Mouse (Mus musculus) intestine, postnatal 0 days (tissue): ENCODE data around the gene Gm20390. TPM values are rescaled to one million over a fixed set of nuclear protein-coding genes. Genes with fewer than 3 reads are reported as not detected.
"Not testable (repeated sequence)": the region's sequence is repeated elsewhere in the genome, so short reads cannot be mapped to it uniquely, and the experiment has no call there.

Experiments used
- ATAC-seq: fragments of 200-750 bp; cut with Nextera tagmentation; 2 replicates; pipeline ENCODE4 v1.8.0; 2017; ENCODE audit warnings: mild to moderate bottlenecking, moderate TSS enrichment, moderate library complexity
- H3K27ac ChIP-seq: fragments of 300-500 bp; sonication (generic); 2 replicates; pipeline ENCODE4 v1.5.1; 2014; ENCODE audit warnings: mild to moderate bottlenecking, low read depth, low read length, moderate library complexity
- H3K27me3 ChIP-seq: fragments of 300-500 bp; sonication (generic); replicated peaks from 2 replicates; pipeline ENCODE4 v1.6.1; 2014; ENCODE audit warnings: low read length, mixed read lengths; ENCODE audit not compliant: control insufficient read depth, insufficient read depth
- H3K36me3 ChIP-seq: fragments of 300-500 bp; sonication (generic); 2 replicates; pipeline ENCODE4 v1.6.1; 2014; ENCODE audit warnings: mild to moderate bottlenecking, moderate library complexity; ENCODE audit not compliant: control insufficient read depth, insufficient read depth
- H3K4me1 ChIP-seq: fragments of 300-500 bp; sonication (generic); replicated peaks from 2 replicates; pipeline ENCODE4 v1.6.1; 2014; ENCODE audit warnings: antibody characterized with exemption, low read length, mixed read lengths; ENCODE audit not compliant: control insufficient read depth, insufficient read depth
- H3K4me2 ChIP-seq: fragments of 300-500 bp; sonication (generic); replicated peaks from 2 replicates; pipeline ENCODE4 v1.6.1; 2014; ENCODE audit warnings: low read depth, mild to moderate bottlenecking, moderate library complexity
- H3K4me3 ChIP-seq: fragments of 300-500 bp; sonication (generic); 2 replicates; pipeline ENCODE4 v1.5.1; 2014; ENCODE audit warnings: low read depth, low read length
- H3K9ac ChIP-seq: fragments of 300-500 bp; sonication (generic); 2 replicates; pipeline ENCODE4 v1.6.1; 2014; ENCODE audit warnings: mild to moderate bottlenecking, low read depth, low read length
- H3K9me3 ChIP-seq: fragments of 300-500 bp; sonication (generic); 2 replicates; pipeline ENCODE4 v1.6.1; 2016; ENCODE audit warnings: mixed run types; ENCODE audit not compliant: control insufficient read depth
- CTCF ChIP-seq: sonication (generic); IDR thresholded peaks from 2 replicates; pipeline ENCODE4 v1.5.1; 2016; ENCODE audit warnings: low read depth, mild to moderate bottlenecking, control low read depth, antibody characterized with exemption, moderate library complexity
- WGBS: fragments of 180-500 bp; shearing (Covaris S2); extraction: QIAGEN DNeasy Blood & Tissue Kit; methylation state at CpG from one replicate; pipeline ENCODE4 v1.1.7; 2014; 5-methylcytosine and 5-hydroxymethylcytosine counted together
- polyA plus RNA-seq: library from polyadenylated mRNA; unstranded; fragments of >200 nt; fragmentation: Nextera tagmentation; extraction: Ambion mirVana; gene quantifications from 2 replicates; pipeline ENCODE4 v1.2.1, GENCODE M21; 2015

Gene Gm20390
- polyA plus RNA-seq, 1 experiment from 2014 or later: 228 TPM

- peak overlapping the region; percentile 15; the same call in 1 of the 2 replicates for H3K27ac ChIP-seq
- H3K9ac ChIP-seq: no peak overlapping the region
- no peak for TF ChIP-seq CTCF
- peaks cover 37% of the 10 kb centered on the region for H3K36me3 ChIP-seq
- H3K4me1 ChIP-seq: no peaks in the 10 kb centered on the region
- no peaks in the 10 kb centered on the region for H3K9me3 ChIP-seq
- no peak overlapping the region for H3K4me2 ChIP-seq
- H3K27me3 ChIP-seq: no peaks in the 10 kb centered on the region
- ATAC-seq: no peak
- H3K4me3 ChIP-seq: no peak overlapping the region
- 84% methylated on average over 9 of the region's 9 CpGs for WGBS
Measured at GRCm38 (mm10) chr11:93948887-93949567, 19.1 kb downstream of the Gm20390 start.

- no peaks in the 10 kb centered on the region for H3K9me3 ChIP-seq
- no peak overlapping the region for H3K27ac ChIP-seq
- no peak overlapping the region for H3K4me2 ChIP-seq
- no peak for TF ChIP-seq CTCF
- H3K9ac ChIP-seq: no peak overlapping the region
- ATAC-seq: no peak
- H3K4me1 ChIP-seq: no peaks in the 10 kb centered on the region
- H3K27me3 ChIP-seq: no peaks in the 10 kb centered on the region
- H3K4me3 ChIP-seq: no peak overlapping the region
- H3K36me3 ChIP-seq: peaks cover 27% of the 10 kb centered on the region
- WGBS: 73% methylated on average over 3 of the region's 3 CpGs
Measured at GRCm38 (mm10) chr11:93944986-93945385, 23.1 kb downstream of the Gm20390 start.

GRCm38 (mm10) chr11:93940906-93941305 is 27.2 kb downstream of the Gm20390 start:
- Histone ChIP-seq H3K4me2 (no peak overlapping the region), H3K9ac (no peak overlapping the region), H3K36me3 (peaks cover 32% of the 10 kb centered on the region), H3K4me1 (no peaks in the 10 kb centered on the region), H3K9me3 (no peaks in the 10 kb centered on the region), H3K27ac (peak overlapping the region; percentile 68), H3K4me3 (no peak overlapping the region), H3K27me3 (no peaks in the 10 kb centered on the region)
- WGBS: 34% methylated on average over 2 of the region's 2 CpGs
- ATAC-seq: 0 out of 2 replicates have a peak, but pooled peaks have one; percentile 45
- no peak for TF ChIP-seq CTCF

- Histone ChIP-seq H3K4me2 (no peak overlapping the region), H3K27ac (no peak overlapping the region), H3K36me3 (peaks cover 53% of the 10 kb centered on the region), H3K9me3 (no peaks in the 10 kb centered on the region), H3K4me3 (no peak overlapping the region), H3K27me3 (no peaks in the 10 kb centered on the region), H3K9ac (no peak overlapping the region), H3K4me1 (no peaks in the 10 kb centered on the region)
- TF ChIP-seq CTCF: peak; percentile 48
- ATAC-seq: no peak
Measured at GRCm38 (mm10) chr11:93929106-93929505, 39.0 kb downstream of the Gm20390 start.

- H3K9me3 ChIP-seq, H3K4me3 ChIP-seq, ATAC-seq, H3K9ac ChIP-seq, H3K27ac ChIP-seq, H3K4me1 ChIP-seq, H3K27me3 ChIP-seq, H3K4me2 ChIP-seq: not testable (repeated sequence)
- WGBS: 94% methylated on average over 2 of the region's 2 CpGs
- peaks cover 62% of the 10 kb centered on the region for H3K36me3 ChIP-seq
Measured at GRCm38 (mm10) chr11:93915019-93915418, 53.1 kb downstream of the Gm20390 start.

- H3K9ac ChIP-seq: no peak overlapping the region
- peaks cover 57% of the 10 kb centered on the region for H3K36me3 ChIP-seq
- no peak overlapping the region for H3K4me2 ChIP-seq
- no peak for TF ChIP-seq CTCF
- H3K27ac ChIP-seq: no peak overlapping the region
- H3K4me1 ChIP-seq: no peaks in the 10 kb centered on the region
- ATAC-seq: no peak
- WGBS: 89% methylated on average over 3 of the region's 3 CpGs
- H3K4me3 ChIP-seq: no peak overlapping the region
- H3K27me3 ChIP-seq: no peaks in the 10 kb centered on the region
- no peaks in the 10 kb centered on the region for H3K9me3 ChIP-seq
Measured at GRCm38 (mm10) chr11:93911603-93912002, 56.5 kb downstream of the Gm20390 start.
